Mouse (Mus musculus) hindbrain, postnatal 0 days (tissue): Measurements from ENCODE around the gene Ptpn18. TPM values are rescaled to one million over a fixed set of nuclear protein-coding genes. Genes with fewer than 3 reads are reported as not detected.
A peak's percentile ranks its signal among the peaks of the same experiment; 100 is the strongest.
"Not testable (repeated sequence)": the region's sequence is repeated elsewhere in the genome, so short reads cannot be mapped to it uniquely, and the experiment has no call there.

Experiments
- ATAC-seq: fragments of 200-750 bp; cut with Nextera tagmentation; 2 replicates; pipeline ENCODE4 v1.8.0; 2017; ENCODE audit warnings: mild to moderate bottlenecking, moderate TSS enrichment, moderate library complexity
- DNase-seq: peaks from one replicate; pipeline ENCODE4 v3.0.0-alpha.2; 2015; ENCODE audit warnings: low spot score
- H3K27ac ChIP-seq: fragments of 300-500 bp; sonication (generic); 2 replicates; pipeline ENCODE4 v1.5.1; 2014; ENCODE audit warnings: mild to moderate bottlenecking
- H3K27me3 ChIP-seq: fragments of 300-500 bp; sonication (generic); 2 replicates; pipeline ENCODE4 v1.6.1; 2014; ENCODE audit warnings: low read length, mixed read lengths; ENCODE audit not compliant: insufficient read depth
- H3K36me3 ChIP-seq: fragments of 300-500 bp; sonication (generic); 2 replicates; pipeline ENCODE4 v1.6.1; 2014; ENCODE audit warnings: low read length, mixed read lengths; ENCODE audit not compliant: insufficient read depth
- H3K4me1 ChIP-seq: fragments of 300-500 bp; sonication (generic); 2 replicates; pipeline ENCODE4 v1.6.1; 2014; ENCODE audit warnings: antibody characterized with exemption, low read length, mixed read lengths; ENCODE audit not compliant: insufficient read depth
- H3K4me2 ChIP-seq: fragments of 300-500 bp; sonication (generic); 2 replicates; pipeline ENCODE4 v1.6.1; 2014; ENCODE audit warnings: low read depth, mild to moderate bottlenecking, low read length, moderate library complexity, mixed read lengths
- H3K4me3 ChIP-seq: fragments of 300-500 bp; sonication (generic); 2 replicates; pipeline ENCODE4 v1.5.1; 2014; ENCODE audit warnings: low read length
- H3K9ac ChIP-seq: fragments of 300-500 bp; sonication (generic); replicated peaks from 2 replicates; pipeline ENCODE4 v1.6.1; 2014; ENCODE audit warnings: mild to moderate bottlenecking, low read length, moderate library complexity, mixed read lengths
- H3K9me3 ChIP-seq: fragments of 300-500 bp; sonication (generic); 2 replicates; pipeline ENCODE4 v1.6.1; 2016; ENCODE audit warnings: low read length, mixed read lengths
- CTCF ChIP-seq: IDR thresholded peaks from 2 replicates; pipeline ENCODE4 v1.5.1; 2016; ENCODE audit warnings: antibody characterized with exemption, control low read depth, low read depth
- WGBS: fragments of 180-500 bp; shearing (Covaris S2); extraction: QIAGEN DNeasy Blood & Tissue Kit; methylation state at CpG from one replicate; pipeline ENCODE4 v1.1.7; 2014; 5-methylcytosine and 5-hydroxymethylcytosine counted together
- polyA plus RNA-seq: library from polyadenylated mRNA; unstranded; fragments of >200 nt; fragmentation: Nextera tagmentation; extraction: Ambion mirVana; gene quantifications from 2 replicates; pipeline ENCODE4 v1.2.1, GENCODE M21; 2015
- total RNA-seq: library from RNA; depleted of rRNA; stranded (reverse); fragments of >200 nt; gene quantifications from 2 replicates; pipeline ENCODE4 v1.2.3, GENCODE M21; 2014

Ptpn18 gene
- total and polyA plus RNA-seq, 2 experiments from 2014 or later: 0.63 to 6.9 TPM

DNA sequence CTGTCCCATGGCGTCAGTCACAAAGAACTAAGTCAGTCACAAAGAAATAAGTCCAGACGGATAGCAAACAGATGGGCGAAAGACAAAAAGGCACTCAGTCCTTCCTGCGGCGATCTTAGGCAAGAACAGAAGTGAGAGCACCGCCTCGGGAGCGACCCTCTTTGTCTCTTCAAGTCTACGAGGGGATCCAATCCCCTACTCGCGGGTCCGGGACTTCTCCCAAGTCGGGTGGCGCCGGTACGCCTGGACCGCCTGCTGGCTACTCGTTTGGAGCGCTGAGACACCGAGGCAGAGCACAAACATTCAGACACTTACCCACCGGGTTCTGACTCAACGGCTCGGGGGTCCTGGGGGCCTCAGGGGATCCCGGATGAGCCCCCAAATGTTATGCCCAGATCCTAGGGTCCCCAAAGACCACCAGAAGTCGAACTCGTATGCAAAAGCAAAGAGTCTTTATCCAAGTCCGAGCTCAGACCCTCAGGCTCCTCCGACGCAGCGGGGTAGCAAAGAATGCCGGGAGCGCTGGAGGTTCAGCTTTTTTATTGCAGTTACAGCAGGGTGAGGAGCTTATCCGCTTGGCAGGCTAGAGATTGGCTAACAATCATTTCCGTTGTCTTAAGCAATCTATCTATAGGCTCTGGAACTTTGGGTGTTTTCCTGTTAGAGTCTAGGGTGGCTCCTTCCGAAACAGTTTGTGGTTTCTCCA lies 26.6 kb upstream of the Ptpn18 start:
- DNase-seq (peak; percentile 68), ATAC-seq (peak; percentile 25)
- Histone ChIP-seq H3K9ac (peak overlapping the region; percentile 63), H3K36me3 (no peaks in the 10 kb centered on the region), H3K27ac (peak overlapping the region; percentile 73), H3K4me3 (peak overlapping the region; percentile 47), H3K4me1 (no peaks in the 10 kb centered on the region), H3K27me3 (no peaks in the 10 kb centered on the region), H3K9me3 (0 out of 2 replicates have a peak, but pooled peaks cover 2% of the 10 kb centered on the region), H3K4me2 (peak overlapping the region; percentile 80)
- TF ChIP-seq CTCF: no peak
- WGBS: 3% methylated on average over 35 of the region's 35 CpGs

DNA sequence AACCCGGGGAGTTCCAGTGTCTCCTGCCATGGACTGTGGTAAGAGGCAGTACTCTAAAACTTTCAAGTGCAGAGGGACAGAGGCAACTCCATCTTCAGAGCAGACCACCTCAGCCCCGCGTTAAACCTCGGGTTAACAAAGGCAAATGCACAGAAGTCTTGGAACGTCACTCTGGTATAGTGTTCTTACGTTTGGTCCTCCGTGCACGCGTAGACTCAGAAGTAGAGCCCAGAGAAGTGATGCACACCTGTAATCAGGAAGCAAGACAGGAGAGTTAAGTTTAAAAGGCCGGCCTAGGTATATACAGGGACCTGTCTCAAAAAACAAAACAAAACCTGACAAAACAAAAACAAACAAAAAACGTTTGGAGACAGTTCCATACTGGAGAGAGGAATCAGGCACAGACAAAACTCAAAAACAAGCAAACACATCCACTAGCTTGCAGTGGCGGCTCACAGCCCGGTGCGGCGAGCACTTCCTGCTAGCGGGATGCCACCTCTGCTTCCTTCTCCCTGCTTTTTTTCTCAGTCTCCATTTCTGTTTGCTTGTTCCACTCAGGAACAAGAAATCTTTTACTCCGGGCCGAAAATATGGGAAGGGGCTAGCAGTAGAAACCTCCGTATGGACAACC lies 25.6 kb upstream of the Ptpn18 start:
- 6% methylated on average over 19 of the region's 19 CpGs for WGBS
- Histone ChIP-seq H3K27me3 (no peaks in the 10 kb centered on the region), H3K27ac (peak overlapping the region; percentile 56; the same call in 1 of the 2 replicates), H3K4me2 (peak overlapping the region; percentile 80), H3K4me3 (peak overlapping the region; percentile 63), H3K9ac (peak overlapping the region; percentile 67), H3K4me1 (peaks cover 5% of the 10 kb centered on the region; the same call in 1 of the 2 replicates), H3K36me3 (no peaks in the 10 kb centered on the region), H3K9me3 (0 out of 2 replicates have a peak, but pooled peaks cover 2% of the 10 kb centered on the region)
- DNase-seq: peak; percentile 48
- no peak for TF ChIP-seq CTCF
- ATAC-seq: no peak

DNA sequence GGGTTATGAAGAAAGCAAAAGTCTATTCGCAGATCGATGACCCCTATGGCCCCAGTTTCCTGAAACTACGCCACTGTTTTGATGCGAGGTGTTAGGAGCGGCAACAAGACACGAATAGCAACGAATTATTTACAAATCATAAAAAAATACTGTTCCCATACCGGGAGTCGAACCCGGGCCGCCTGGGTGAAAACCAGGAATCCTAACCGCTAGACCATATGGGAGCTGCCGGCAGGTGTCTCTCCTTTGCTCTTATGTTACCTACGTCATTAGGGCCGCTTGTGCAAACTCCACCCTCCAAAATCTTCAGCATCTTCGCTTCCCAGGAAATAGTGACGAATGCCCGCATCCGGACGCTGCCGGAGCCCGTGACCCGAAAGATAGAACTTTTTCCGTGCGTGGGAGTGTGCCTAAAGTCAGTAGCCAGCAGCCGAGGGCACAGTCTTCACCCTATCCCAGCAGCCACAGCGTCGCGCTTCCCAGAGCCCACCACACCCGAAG lies 24.9 kb upstream of the Ptpn18 start:
- H3K4me2 ChIP-seq: peak overlapping the region; percentile 80
- H3K4me1 ChIP-seq: peaks cover 5% of the 10 kb centered on the region; the same call in 1 of the 2 replicates
- DNase-seq (peak; percentile 94), ATAC-seq (peak; percentile 34; the same call in 1 of the 2 replicates)
- H3K36me3 ChIP-seq: no peaks in the 10 kb centered on the region
- TF ChIP-seq CTCF: 0 out of 2 replicates have a peak, but pooled peaks have one; percentile 11
- WGBS: 1% methylated on average over 30 of the region's 30 CpGs
- no peaks in the 10 kb centered on the region for H3K27me3 ChIP-seq
- H3K4me3 ChIP-seq: peak overlapping the region; percentile 63
- peak overlapping the region; percentile 85 for H3K27ac ChIP-seq
- peak overlapping the region; percentile 67 for H3K9ac ChIP-seq
- H3K9me3 ChIP-seq: 0 out of 2 replicates have a peak, but pooled peaks cover 2% of the 10 kb centered on the region

DNA sequence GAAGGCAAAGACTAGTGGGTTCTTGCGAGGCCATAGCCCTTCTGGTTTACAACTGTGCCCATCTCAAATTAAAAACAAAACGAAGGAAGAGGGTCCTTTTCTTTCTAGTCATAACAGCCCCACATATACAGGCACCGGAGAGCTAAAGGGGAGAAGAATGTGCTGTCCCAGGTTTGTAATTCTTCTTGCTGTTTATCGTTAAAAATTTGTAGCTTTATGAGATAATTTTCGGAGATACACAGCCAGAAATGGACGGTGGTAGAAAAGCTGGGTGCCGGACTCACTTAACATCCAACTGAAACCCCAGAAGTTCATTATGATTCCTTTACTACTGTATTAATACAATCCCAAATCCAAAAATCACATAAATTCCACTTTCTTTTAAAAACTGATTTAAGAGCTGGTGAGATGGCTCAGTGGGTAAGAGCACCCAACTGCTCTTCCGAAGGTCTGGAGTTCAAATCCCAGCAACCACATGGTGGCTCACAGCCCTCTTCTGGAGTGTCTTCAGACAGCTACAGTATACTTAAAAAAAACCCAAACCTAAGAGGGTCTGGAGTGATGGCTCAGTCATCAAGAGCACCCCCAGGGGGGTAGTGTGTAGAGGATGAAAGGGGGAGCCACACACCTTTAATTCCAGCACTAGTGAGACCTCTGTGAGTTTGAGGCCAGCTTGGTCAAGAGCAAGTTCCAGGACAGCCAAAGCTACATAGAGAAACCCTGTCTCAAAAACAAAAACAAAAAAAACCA lies 24.0 kb upstream of the Ptpn18 start:
- no peaks in the 10 kb centered on the region for H3K36me3 ChIP-seq
- peak overlapping the region; percentile 85 for H3K27ac ChIP-seq
- no peak for TF ChIP-seq CTCF
- H3K4me2 ChIP-seq: peak overlapping the region; percentile 80
- WGBS: 24% methylated on average over 8 of the region's 8 CpGs
- 0 out of 2 replicates have a peak, but pooled peaks cover under 1% of the 10 kb centered on the region for H3K9me3 ChIP-seq
- DNase-seq: no peak
- no peaks in the 10 kb centered on the region for H3K27me3 ChIP-seq
- peak overlapping the region; percentile 67 for H3K9ac ChIP-seq
- H3K4me1 ChIP-seq: peaks cover 5% of the 10 kb centered on the region; the same call in 1 of the 2 replicates
- ATAC-seq: no peak
- peak overlapping the region; percentile 63 for H3K4me3 ChIP-seq

DNA sequence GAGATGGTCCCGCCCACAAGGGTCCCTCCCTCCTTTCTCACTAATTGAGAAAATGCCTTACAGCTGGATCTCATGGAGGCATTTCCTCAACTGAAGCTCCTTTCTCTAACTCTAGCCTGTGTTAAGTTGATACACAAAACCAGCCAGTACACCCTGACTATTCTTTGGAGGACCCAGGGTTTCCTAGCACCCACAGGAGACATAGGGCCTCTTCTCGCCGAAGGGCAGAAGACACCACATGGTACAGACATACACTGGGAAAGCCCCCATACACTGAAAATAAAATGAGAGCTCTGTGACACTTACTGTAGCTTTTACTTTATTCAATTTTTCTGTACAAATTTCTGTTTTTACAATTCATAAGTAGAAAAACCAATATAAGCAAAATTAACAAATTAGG lies 23.2 kb upstream of the Ptpn18 start:
- DNase-seq (no peak), ATAC-seq (no peak)
- no peak overlapping the region for H3K9ac ChIP-seq
- H3K9me3 ChIP-seq: no peaks in the 10 kb centered on the region
- 84% methylated on average over 3 of the region's 3 CpGs for WGBS
- H3K4me3 ChIP-seq: no peak overlapping the region
- no peak overlapping the region for H3K4me2 ChIP-seq
- H3K4me1 ChIP-seq: peaks cover 9% of the 10 kb centered on the region; the same call in 1 of the 2 replicates
- TF ChIP-seq CTCF: no peak
- H3K27me3 ChIP-seq: no peaks in the 10 kb centered on the region
- H3K27ac ChIP-seq: no peak overlapping the region
- H3K36me3 ChIP-seq: no peaks in the 10 kb centered on the region

DNA sequence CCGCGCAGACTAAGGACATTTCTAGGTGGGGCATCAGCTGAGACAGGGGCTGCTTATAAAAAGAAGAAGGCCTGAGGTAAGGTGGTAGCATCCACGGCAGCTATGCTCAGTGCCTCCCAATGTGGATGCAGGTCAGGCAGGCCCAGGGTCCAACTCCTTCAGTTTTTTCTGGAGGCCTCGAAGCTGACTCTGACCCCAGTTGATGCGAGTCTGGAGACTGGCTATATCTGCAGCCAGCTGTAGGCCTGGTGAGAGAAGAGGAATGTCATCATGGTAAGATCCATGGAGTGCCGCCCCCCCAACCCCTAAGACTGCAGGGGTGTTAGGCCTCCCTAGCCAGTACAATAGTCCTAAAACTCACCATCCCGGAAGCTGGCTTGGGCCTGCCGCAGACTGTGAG lies 22.2 kb upstream of the Ptpn18 start:
- not testable (repeated sequence) for DNase-seq, H3K4me2 ChIP-seq, H3K9ac ChIP-seq, H3K27me3 ChIP-seq, H3K36me3 ChIP-seq, H3K27ac ChIP-seq, H3K9me3 ChIP-seq, H3K4me1 ChIP-seq, H3K4me3 ChIP-seq, ATAC-seq
- WGBS: 97% methylated on average over 8 of the region's 8 CpGs
